Mouse (Mus musculus) brain, embryonic 14.5 days (tissue): ENCODE results near the gene Nol3.
A peak's percentile ranks its signal among the peaks of the same experiment; 100 is the strongest.

Experiments
- CTCF ChIP-seq: fragments of 200-500 bp; IDR thresholded peaks from 2 replicates; pipeline ENCODE4 v1.5.1; 2012; ENCODE audit warnings: inconsistent platforms, mild to moderate bottlenecking, moderate library complexity, borderline replicate concordance; ENCODE audit not compliant: insufficient read depth, insufficient read length; ENCODE audit errors: extremely low read depth
- POLR2A ChIP-seq: fragments of 200-500 bp; IDR thresholded peaks from 2 replicates; pipeline ENCODE4 v1.6.1; 2012; ENCODE audit warnings: mild to moderate bottlenecking, inconsistent platforms, borderline replicate concordance; ENCODE audit not compliant: poor library complexity, insufficient read depth, insufficient read length, severe bottlenecking; ENCODE audit errors: extremely low read depth

- TF ChIP-seq POLR2A = no peak
- peak; percentile 57; the same call in 1 of the 2 replicates for TF ChIP-seq CTCF
These were observed 14.0 kb downstream of the Nol3 start, which contains the start of gene 4931428F04Rik for GRCm38 (mm10) chr8:105289805-105290460.
